Mouse (Mus musculus): ENCODE measurements around the gene Slc25a23.

DNA sequence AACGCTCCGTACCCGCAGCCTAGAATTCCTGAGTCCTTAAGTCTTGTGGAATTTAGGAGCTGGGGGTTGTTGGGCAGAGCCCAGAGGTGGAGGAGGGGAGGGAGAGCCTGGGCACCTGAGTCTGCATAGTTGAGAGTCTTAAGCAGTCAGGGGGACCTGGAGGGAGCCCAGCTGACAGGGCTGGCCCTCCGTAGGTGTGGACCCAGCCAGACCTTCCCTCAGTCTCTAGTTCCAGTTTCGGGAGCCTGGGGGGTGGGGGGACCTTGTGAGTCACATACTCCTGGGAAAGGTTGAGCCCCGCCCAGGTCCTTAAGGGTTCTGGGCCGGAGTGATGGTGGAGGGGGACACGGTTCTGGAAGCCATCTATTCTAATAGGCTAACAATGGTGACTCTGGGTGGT lies 3.4 kb upstream of the Slc25a23 start:
- TF ChIP-seq GATA1 (IDR thresholded peaks at IDR 0.05; ENCODE audit: low read length) (no peak), TAL1 (IDR thresholded peaks at IDR 0.05; ENCODE audit: low read length) (no peak)
